ENCODE assay signal across 9 mouse cellular contexts in the genomic region with DNA sequence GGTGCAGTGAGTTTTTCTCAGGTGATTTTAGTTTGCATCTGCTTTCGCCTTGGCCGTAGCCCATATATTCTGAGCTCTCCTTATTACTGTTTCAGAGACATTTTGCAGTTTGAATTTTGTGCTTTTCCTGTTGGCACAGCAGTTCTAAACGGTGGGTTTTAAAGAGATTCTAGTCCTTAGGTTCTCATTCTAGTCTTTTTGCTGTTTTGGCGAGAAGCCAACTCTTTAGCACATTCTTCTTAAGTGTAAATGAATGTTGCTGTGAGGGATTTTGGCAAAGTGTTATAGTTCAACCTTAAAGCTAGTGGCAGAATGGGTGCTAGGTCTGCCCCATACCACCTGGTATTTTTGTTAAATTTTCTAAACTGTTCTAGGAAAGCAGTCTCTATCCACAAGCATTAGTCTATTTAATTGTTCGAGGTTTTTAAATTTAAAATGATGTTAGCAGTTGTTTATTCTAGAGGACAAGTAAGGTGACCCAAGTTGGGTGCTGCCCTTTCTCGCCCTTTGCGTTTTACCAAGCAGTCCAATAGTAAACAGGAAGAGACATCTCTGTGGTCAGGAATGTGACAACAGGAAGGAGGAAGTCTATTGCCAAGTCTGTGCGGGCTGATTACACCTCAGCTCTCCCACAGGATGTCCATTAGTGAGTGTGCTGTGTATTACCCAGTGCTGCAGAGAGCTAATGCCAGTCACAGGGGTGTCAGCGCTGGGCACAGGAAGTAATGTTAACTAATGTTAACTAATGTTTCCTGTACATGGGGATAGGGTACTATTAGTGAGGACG. TPM values are rescaled to one million over a fixed set of nuclear protein-coding genes. Genes with fewer than 3 reads are reported as not detected.
DNase-seq lines count a peak whose midpoint lies in the region; ATAC-seq and TF ChIP-seq lines count a peak whose summit lies in the region.
"Had no signal": no experiment of that assay in that cellular context is flagged by ENCODE, and none has a peak within 500 bp of the region (broad histone marks: within the 10 kb centered on the region; RNA-seq: fewer than 3 reads in every experiment).

No protein-coding gene starts in this region.

- H3K9ac ChIP-seq in heart, adult 2 months (ENCODE audit: low read depth, low read length), result no peak overlapping the region
- H3K9ac ChIP-seq in kidney, embryonic 16.5 days (replicated peaks; ENCODE audit: low read length), result no peak overlapping the region
- H3K9ac ChIP-seq: forebrain, embryonic 13.5 days had no signal

- H3K36me3 ChIP-seq in heart, adult 2 months (ENCODE audit: control insufficient read depth, insufficient read depth, low read length), result peaks cover 13% of the 10 kb centered on the region
- no peaks in the 10 kb centered on the region for H3K36me3 ChIP-seq in kidney, embryonic 16.5 days (ENCODE audit: insufficient read depth, low read length)

- peaks cover 6% of the 10 kb centered on the region for H3K79me2 ChIP-seq in heart, adult 2 months (replicated peaks; ENCODE audit: control insufficient read depth, insufficient read depth, low read length)

- TF ChIP-seq EP300 in heart, adult 2 months (IDR thresholded peaks at IDR 0.05; ENCODE audit: insufficient read depth, low read depth, low read length), result peak; percentile 95

- no peaks in the 10 kb centered on the region for H3K9me3 ChIP-seq in kidney, embryonic 16.5 days (ENCODE audit: low read length)
- H3K9me3 ChIP-seq: forebrain, embryonic 13.5 days had no signal

- no peak for TF ChIP-seq CTCF in heart, adult 2 months (IDR thresholded peaks at IDR 0.05)

- peak overlapping the region; percentile 79 for H3K27ac ChIP-seq in heart, adult 2 months
- H3K27ac ChIP-seq in kidney, embryonic 16.5 days (ENCODE audit: low read length), result peak overlapping the region; percentile 66
- H3K27ac ChIP-seq: forebrain, embryonic 13.5 days had no signal

- intact Hi-C loops in heart, adult 2 months (cut with DNase I), result loop anchor here (2.0 to 10.0 kb wide), 2 partner anchors 16 to 46 kb away; no protein-coding TSS in a partner anchor
- intact Hi-C loops in left cerebral cortex, postnatal 14 days (cut with DNase I), result loop anchor here (10.0 kb wide), 1 partner anchor 374 kb away; no protein-coding TSS in a partner anchor

- peak; percentile 26 to 51 for DNase-seq in heart, adult 2 months
- no peak for DNase-seq in heart, postnatal 4 days
- DNase-seq in frontal cortex, postnatal 14 days (ENCODE audit: low spot score in 2 of 2), result no peak
- DNase-seq in left cerebral cortex, postnatal 14 days (ENCODE audit: low spot score in 2 of 2), result no peak
- no peak for DNase-seq in spleen, adult 12 weeks (ENCODE audit: low spot score)

- no peaks in the 10 kb centered on the region for H3K27me3 ChIP-seq in heart, adult 2 months (ENCODE audit: control insufficient read depth, insufficient read depth, low read length)
- H3K27me3 ChIP-seq in kidney, embryonic 16.5 days (ENCODE audit: insufficient read depth, low read length), result no peaks in the 10 kb centered on the region
- H3K27me3 ChIP-seq: forebrain, embryonic 13.5 days had no signal

- WGBS in heart, adult 2 months, result 36% methylated on average over 10 of the region's 10 CpGs
- 57% methylated on average over 10 of the region's 10 CpGs for WGBS in kidney, embryonic 16.5 days

- ATAC-seq in common myeloid progenitor, adult 5-6 weeks (replicated peaks; ENCODE audit: low read depth, poor library complexity, severe bottlenecking), result peak; percentile 91
- ATAC-seq in kidney, embryonic 16.5 days (ENCODE audit: low FRiP score, low TSS enrichment), result peak; percentile 44; the same call in 1 of the 2 replicates
- peak; percentile 85 for ATAC-seq in megakaryocyte progenitor cell, adult 5-6 weeks (replicated peaks; ENCODE audit: poor library complexity)
- ATAC-seq: forebrain, embryonic 13.5 days had no signal

- no peak overlapping the region for H3K4me2 ChIP-seq in kidney, embryonic 16.5 days (replicated peaks; ENCODE audit: low read depth, low read length)
- H3K4me2 ChIP-seq: forebrain, embryonic 13.5 days had no signal

- H3K4me1 ChIP-seq in heart, adult 2 months (ENCODE audit: control insufficient read depth, insufficient read depth, low read length), result peaks cover 20% of the 10 kb centered on the region
- H3K4me1 ChIP-seq in kidney, embryonic 16.5 days (ENCODE audit: insufficient read depth, low read length), result peaks cover 29% of the 10 kb centered on the region

- no peak overlapping the region for H3K4me3 ChIP-seq in heart, adult 2 months
- H3K4me3 ChIP-seq in kidney, embryonic 16.5 days (ENCODE audit: low read length), result no peak overlapping the region
- H3K4me3 ChIP-seq: forebrain, embryonic 13.5 days had no signal

- peak; percentile 31; the same call in 1 of the 2 replicates for TF ChIP-seq POLR2A in heart, adult 2 months (IDR thresholded peaks at IDR 0.05; ENCODE audit: insufficient read depth, low read depth, low read length)

RNA-seq across cellular contexts. Expression of gene Exoc6, which starts 11.1 kb away (rescaled TPM):
- 10 to 100 TPM; 29.8 to 34.2 TPM for total RNA-seq in heart, adult 2 months (2021)
- polyA plus RNA-seq in heart, adult 2 months (2012; rRNA removed), result 13.8 and 19.8 TPM in 2 replicates
- total RNA-seq in heart, postnatal 4 days (2021), result 10 to 100 TPM; 27.6 to 28.3 TPM
- total RNA-seq in common myeloid progenitor, adult 5-6 weeks (2017), result 108 and 109 TPM in 2 replicates
- polyA plus RNA-seq in kidney, embryonic 16.5 days (2015; fragmentation: Nextera tagmentation; extraction: Ambion mirVana), result 25.3 and 26.9 TPM in 2 replicates
- total RNA-seq in megakaryocyte progenitor cell, adult 5-6 weeks (2015), result 57.3 and 63.3 TPM in 2 replicates
- 75.7 and 84.5 TPM in 2 replicates for total RNA-seq in megakaryocyte progenitor cell, adult 5-6 weeks (2017)
- total RNA-seq in left cerebral cortex, postnatal 14 days (2021), result 10 to 100 TPM; 44.8 to 48.8 TPM

Comparison
In these comparisons a context has a peak if more than half of its experiments do, and no peak if none do; other contexts are left out.
1. DNase-seq: peak in heart, adult 2 months (2 of 2); none in heart, postnatal 4 days (single experiment), frontal cortex, postnatal 14 days (0 of 2), left cerebral cortex, postnatal 14 days (0 of 2) and spleen, adult 12 weeks (single experiment).
2. Peak in every context shown above with its lines, with median percentiles within 50 percentile points of each other: ATAC-seq.